Mouse (Mus musculus) liver, embryonic 18 days (tissue): ENCODE measurements around the gene Rab36. TPM values are rescaled to one million over a fixed set of nuclear protein-coding genes. Genes with fewer than 3 reads are reported as not detected.

Experiments
- polyA plus RNA-seq: library from polyadenylated mRNA; depleted of rRNA; stranded (reverse); fragments of >200 nt; gene quantifications from 2 replicates; pipeline ENCODE4 v1.2.3, GENCODE M21; 2012; rRNA removed

Rab36 gene
- 2.1 and 2.2 TPM in 2 replicates for polyA plus RNA-seq

DNA sequence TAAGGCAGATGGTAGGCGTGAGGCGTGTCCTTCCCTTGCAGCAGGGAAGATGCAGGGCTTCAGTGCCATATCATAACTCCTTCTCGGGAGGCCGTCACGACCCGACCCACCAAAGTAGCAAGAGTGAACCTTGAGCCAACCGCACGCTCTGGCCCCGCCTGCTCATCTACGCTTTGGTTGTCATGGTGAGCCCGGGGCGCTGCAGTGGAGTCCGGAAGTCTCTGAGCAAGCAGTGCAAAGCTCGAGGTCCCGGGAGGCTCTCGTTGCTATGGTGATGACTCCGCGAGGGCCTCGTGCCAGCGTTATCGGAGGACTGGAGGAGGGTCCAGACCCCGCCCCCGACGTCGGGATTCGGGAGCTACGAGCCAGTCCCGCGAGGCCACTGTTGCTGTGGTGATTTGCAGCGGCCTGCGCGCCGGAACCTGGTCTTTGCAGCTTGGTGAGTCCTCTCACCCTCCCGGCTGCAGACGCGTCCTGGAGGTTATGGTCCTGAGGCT, at the start of gene Rab36:
Gene Rab36, plus strand, starts transcription at position 176 of the 497 bp plus-strand sequence.

GRCm38 (mm10) chr10:75032395-75032794, 4.5 kb upstream of the Rab36 start, which contains the start of gene Rsph14:
Gene Rsph14, minus strand, starts transcription at chr10:75032586.

DNA sequence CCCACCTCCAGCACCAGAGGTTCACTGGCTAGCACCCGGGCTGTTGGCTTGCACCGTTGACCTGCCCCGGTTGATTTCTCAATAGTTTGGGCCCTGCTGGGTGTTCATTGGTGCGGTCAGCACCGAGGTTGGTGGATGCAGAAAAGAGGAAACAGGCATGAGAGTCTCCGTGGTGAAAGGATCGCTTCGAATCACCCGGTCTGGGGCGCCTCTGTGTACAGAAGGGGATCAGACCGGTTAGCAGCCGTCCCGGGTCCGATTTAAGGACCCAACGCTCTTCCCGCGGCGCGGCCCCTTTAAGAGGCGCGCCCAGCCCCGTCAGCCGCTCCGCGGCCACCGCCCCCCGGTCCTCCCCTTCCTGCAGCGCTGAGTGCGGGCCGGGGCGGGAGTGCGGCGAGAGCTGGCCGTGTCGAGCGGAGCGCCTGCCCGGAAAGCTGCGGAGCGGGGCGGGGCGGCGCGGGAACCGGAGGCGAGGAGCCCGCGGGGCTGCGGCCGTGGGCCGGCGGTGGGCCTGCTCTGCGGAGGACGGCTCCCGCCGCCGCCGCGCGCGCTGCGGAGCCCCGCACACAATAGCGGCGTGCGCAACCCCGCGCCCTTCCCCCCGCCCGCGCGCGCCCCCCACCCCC, 23.5 kb downstream of the Rab36 start, which contains the start of gene Bcr:
Gene Bcr, plus strand, starts transcription at position 376 of the 626 bp plus-strand sequence.

Other genes starting within 250 kb of the Rab36 start
- gene Gnaz, start 69.9 kb upstream of the Rab36 start, polyA plus RNA-seq = 1.9 and 2.2 TPM in 2 replicates
- gene Rsph14, start 4.5 kb upstream of the Rab36 start, polyA plus RNA-seq = not detected in 2 replicates
- gene Bcr, start 23.5 kb downstream of the Rab36 start, polyA plus RNA-seq = 5.5 and 6.6 TPM in 2 replicates
- gene Specc1l, start 175.0 kb downstream of the Rab36 start, polyA plus RNA-seq = 4.6 and 5.1 TPM in 2 replicates